Mouse (Mus musculus): ENCODE data around the gene D030056L22Rik. TPM values are rescaled to one million over a fixed set of nuclear protein-coding genes. Genes with fewer than 3 reads are reported as not detected.
"Not testable (repeated sequence)": the region's sequence is repeated elsewhere in the genome, so short reads cannot be mapped to it uniquely, and the experiment has no call there.

Gene D030056L22Rik
- polyA plus RNA-seq, 1 experiment from 2014 or later = 26.5 TPM

GRCm38 (mm10) chr19:18695552-18695951, 17.4 kb upstream of the D030056L22Rik start:
- no peaks in the 10 kb centered on the region for H3K4me1 ChIP-seq
- H3K4me2 ChIP-seq (replicated peaks) = no peak overlapping the region
- H3K27me3 ChIP-seq = no peaks in the 10 kb centered on the region
- H3K27ac ChIP-seq = no peak overlapping the region
- WGBS = 91% methylated on average over 1 of the region's 1 CpGs
- no peak for ATAC-seq (ENCODE audit: low FRiP score, low read depth)
- H3K9ac ChIP-seq = no peak overlapping the region
- H3K36me3 ChIP-seq = peaks cover 38% of the 10 kb centered on the region
- H3K4me3 ChIP-seq = no peak overlapping the region
- no peaks in the 10 kb centered on the region for H3K9me3 ChIP-seq

GRCm38 (mm10) chr19:18708101-18708500, 4.9 kb upstream of the D030056L22Rik start:
- Histone ChIP-seq H3K9ac (no peak overlapping the region), H3K27me3 (no peaks in the 10 kb centered on the region), H3K36me3 (peaks cover 4% of the 10 kb centered on the region; the same call in 1 of the 2 replicates), H3K4me1 (no peaks in the 10 kb centered on the region), H3K4me2 (replicated peaks) (no peak overlapping the region), H3K27ac (no peak overlapping the region), H3K9me3 (no peaks in the 10 kb centered on the region), H3K4me3 (no peak overlapping the region)
- no peak for ATAC-seq (ENCODE audit: low FRiP score, low read depth)

- Histone ChIP-seq H3K9me3 (no peaks in the 10 kb centered on the region), H3K9ac (no peak overlapping the region), H3K36me3 (peaks cover 4% of the 10 kb centered on the region; the same call in 1 of the 2 replicates), H3K4me2 (replicated peaks) (no peak overlapping the region), H3K27me3 (no peaks in the 10 kb centered on the region), H3K4me3 (no peak overlapping the region), H3K27ac (no peak overlapping the region), H3K4me1 (peaks cover 19% of the 10 kb centered on the region)
- WGBS = 82% methylated on average over 6 of the region's 6 CpGs
- no peak for ATAC-seq (ENCODE audit: low FRiP score, low read depth)
Observed at GRCm38 (mm10) chr19:18710903-18711302, 2.1 kb upstream of the D030056L22Rik start.

- peaks cover 4% of the 10 kb centered on the region; the same call in 1 of the 2 replicates for H3K36me3 ChIP-seq
- peaks cover 19% of the 10 kb centered on the region for H3K4me1 ChIP-seq
- no peak overlapping the region for H3K27ac ChIP-seq
- WGBS = 93% methylated on average over 9 of the region's 9 CpGs
- no peak for ATAC-seq (ENCODE audit: low FRiP score, low read depth)
- H3K4me2 ChIP-seq (replicated peaks) = no peak overlapping the region
- no peaks in the 10 kb centered on the region for H3K9me3 ChIP-seq
- no peak overlapping the region for H3K9ac ChIP-seq
- no peak overlapping the region for H3K4me3 ChIP-seq
- H3K27me3 ChIP-seq = no peaks in the 10 kb centered on the region
Observed at GRCm38 (mm10) chr19:18711589-18711988, 1.4 kb upstream of the D030056L22Rik start.

GRCm38 (mm10) chr19:18712153-18712865, 684 bp upstream of the D030056L22Rik start:
- H3K4me2 ChIP-seq (replicated peaks) = peak overlapping the region; percentile 89
- peak overlapping the region; percentile 90 for H3K27ac ChIP-seq
- peak overlapping the region; percentile 94 for H3K9ac ChIP-seq
- peaks cover 4% of the 10 kb centered on the region for H3K36me3 ChIP-seq
- H3K27me3 ChIP-seq = no peaks in the 10 kb centered on the region
- H3K4me3 ChIP-seq = peak overlapping the region; percentile 98
- no peaks in the 10 kb centered on the region for H3K9me3 ChIP-seq
- ATAC-seq (ENCODE audit: low FRiP score, low read depth) = no peak
- H3K4me1 ChIP-seq = peaks cover 19% of the 10 kb centered on the region
- WGBS = 58% methylated on average over 16 of the region's 16 CpGs

- Histone ChIP-seq H3K27ac (peak overlapping the region; percentile 44; the same call in 1 of the 2 replicates), H3K9ac (peak overlapping the region; percentile 94), H3K4me3 (peak overlapping the region; percentile 98), H3K4me1 (peaks cover 19% of the 10 kb centered on the region), H3K4me2 (replicated peaks) (peak overlapping the region; percentile 89), H3K36me3 (peaks cover 12% of the 10 kb centered on the region)
- H3K27me3 ChIP-seq, H3K9me3 ChIP-seq: not testable (repeated sequence)
- ATAC-seq (ENCODE audit: low FRiP score, low read depth) = peak; percentile 82
- WGBS = under 1% methylated on average over 45 of the region's 46 CpGs
Observed at GRCm38 (mm10) chr19:18713357-18713756, 364 bp downstream of the D030056L22Rik start.

GRCm38 (mm10) chr19:18716374-18716773, 3.4 kb downstream of the D030056L22Rik start:
- Histone ChIP-seq H3K4me3 (no peak overlapping the region), H3K36me3 (peaks cover 21% of the 10 kb centered on the region), H3K9ac (no peak overlapping the region), H3K4me1 (peaks cover 19% of the 10 kb centered on the region), H3K4me2 (replicated peaks) (no peak overlapping the region), H3K9me3 (no peaks in the 10 kb centered on the region), H3K27me3 (no peaks in the 10 kb centered on the region), H3K27ac (no peak overlapping the region)
- 21% methylated on average over 1 of the region's 1 CpGs for WGBS
- ATAC-seq (ENCODE audit: low FRiP score, low read depth) = no peak

GRCm38 (mm10) chr19:18720337-18720736, 7.3 kb downstream of the D030056L22Rik start:
- Histone ChIP-seq H3K27me3 (no peaks in the 10 kb centered on the region), H3K9ac (no peak overlapping the region), H3K9me3 (no peaks in the 10 kb centered on the region), H3K4me3 (no peak overlapping the region), H3K4me1 (peaks cover 6% of the 10 kb centered on the region), H3K27ac (no peak overlapping the region), H3K4me2 (replicated peaks) (no peak overlapping the region), H3K36me3 (peaks cover 21% of the 10 kb centered on the region)
- 90% methylated on average over 3 of the region's 3 CpGs for WGBS
- ATAC-seq (ENCODE audit: low FRiP score, low read depth) = no peak

- Histone ChIP-seq H3K27me3 (no peaks in the 10 kb centered on the region), H3K27ac (no peak overlapping the region), H3K9me3 (no peaks in the 10 kb centered on the region), H3K9ac (no peak overlapping the region), H3K4me1 (no peaks in the 10 kb centered on the region), H3K4me3 (no peak overlapping the region), H3K4me2 (replicated peaks) (no peak overlapping the region), H3K36me3 (no peaks in the 10 kb centered on the region)
- WGBS = 89% methylated on average over 2 of the region's 2 CpGs
- ATAC-seq (ENCODE audit: low FRiP score, low read depth) = no peak
Observed at GRCm38 (mm10) chr19:18725186-18725585, 12.2 kb downstream of the D030056L22Rik start.

- Histone ChIP-seq H3K9me3 (no peaks in the 10 kb centered on the region), H3K4me2 (replicated peaks) (no peak overlapping the region), H3K4me1 (0 out of 2 replicates have a peak, but pooled peaks cover 10% of the 10 kb centered on the region), H3K4me3 (no peak overlapping the region), H3K36me3 (no peaks in the 10 kb centered on the region), H3K27ac (no peak overlapping the region), H3K27me3 (no peaks in the 10 kb centered on the region), H3K9ac (no peak overlapping the region)
- no peak for ATAC-seq (ENCODE audit: low FRiP score, low read depth)
- 66% methylated on average over 7 of the region's 7 CpGs for WGBS
Observed at GRCm38 (mm10) chr19:18730255-18730654, 17.3 kb downstream of the D030056L22Rik start.

- H3K36me3 ChIP-seq = no peaks in the 10 kb centered on the region
- no peak overlapping the region for H3K9ac ChIP-seq
- no peak overlapping the region for H3K4me2 ChIP-seq (replicated peaks)
- WGBS = 16% methylated on average over 7 of the region's 7 CpGs
- no peak overlapping the region for H3K27ac ChIP-seq
- H3K4me1 ChIP-seq = 0 out of 2 replicates have a peak, but pooled peaks cover 10% of the 10 kb centered on the region
- ATAC-seq (ENCODE audit: low FRiP score, low read depth) = no peak
- H3K27me3 ChIP-seq = no peaks in the 10 kb centered on the region
- no peak overlapping the region for H3K4me3 ChIP-seq
- H3K9me3 ChIP-seq = no peaks in the 10 kb centered on the region
Observed at GRCm38 (mm10) chr19:18731077-18731476, 18.1 kb downstream of the D030056L22Rik start.

GRCm38 (mm10) chr19:18735901-18736300, 22.9 kb downstream of the D030056L22Rik start:
- H3K9ac ChIP-seq = no peak overlapping the region
- no peak for ATAC-seq (ENCODE audit: low FRiP score, low read depth)
- H3K4me3 ChIP-seq = no peak overlapping the region
- 0 out of 2 replicates have a peak, but pooled peaks cover 7% of the 10 kb centered on the region for H3K4me1 ChIP-seq
- H3K27ac ChIP-seq = no peak overlapping the region
- H3K4me2 ChIP-seq (replicated peaks) = no peak overlapping the region
- no peaks in the 10 kb centered on the region for H3K27me3 ChIP-seq
- H3K9me3 ChIP-seq = no peaks in the 10 kb centered on the region
- H3K36me3 ChIP-seq = no peaks in the 10 kb centered on the region
- WGBS = 95% methylated on average over 4 of the region's 4 CpGs

- H3K36me3 ChIP-seq = no peaks in the 10 kb centered on the region
- ATAC-seq (ENCODE audit: low FRiP score, low read depth) = no peak
- 83% methylated on average over 7 of the region's 7 CpGs for whole genome bisulfite sequencing
- H3K27me3 ChIP-seq = no peaks in the 10 kb centered on the region
- H3K9me3 ChIP-seq = no peaks in the 10 kb centered on the region
- no peak overlapping the region for H3K9ac ChIP-seq
- no peaks in the 10 kb centered on the region for H3K4me1 ChIP-seq
- no peak overlapping the region for H3K4me2 ChIP-seq (replicated peaks)
- H3K27ac ChIP-seq = no peak overlapping the region
- no peak overlapping the region for H3K4me3 ChIP-seq
Observed at GRCm38 (mm10) chr19:18739146-18739545, 26.2 kb downstream of the D030056L22Rik start.

All from limb, embryonic 13.5 days (tissue).